Mouse (Mus musculus): ENCODE measurements around the gene Lurap1.

- no peak for TF ChIP-seq GATA1 (IDR thresholded peaks at IDR 0.05; ENCODE audit: low read length)
- no peak for TF ChIP-seq TAL1 (IDR thresholded peaks at IDR 0.05; ENCODE audit: low read length)
Measured at GRCm38 (mm10) chr4:116192286-116192835, 41.2 kb upstream of the Lurap1 start.
